Mouse (Mus musculus) E14TG2a.4 (cell line): ENCODE data around the gene Dusp14.

ENCODE experiments used
- CTCF ChIP-seq: conservative IDR thresholded peaks from 2 replicates; pipeline ENCODE4 v1.5.1; 2014; ENCODE audit warnings: low read length
- POU5F1 ChIP-seq: IDR thresholded peaks from 2 replicates; pipeline ENCODE4 v1.6.1; 2014; ENCODE audit warnings: low read length, borderline replicate concordance

GRCm38 (mm10) chr11:84060635-84061034 lies 8.4 kb downstream of the Dusp14 start:
- TF ChIP-seq CTCF, result no peak
- no peak for TF ChIP-seq POU5F1
